Mouse (Mus musculus): ENCODE data around the gene Cpb2.
A peak's percentile ranks its signal among the peaks of the same experiment; 100 is the strongest.

DNA sequence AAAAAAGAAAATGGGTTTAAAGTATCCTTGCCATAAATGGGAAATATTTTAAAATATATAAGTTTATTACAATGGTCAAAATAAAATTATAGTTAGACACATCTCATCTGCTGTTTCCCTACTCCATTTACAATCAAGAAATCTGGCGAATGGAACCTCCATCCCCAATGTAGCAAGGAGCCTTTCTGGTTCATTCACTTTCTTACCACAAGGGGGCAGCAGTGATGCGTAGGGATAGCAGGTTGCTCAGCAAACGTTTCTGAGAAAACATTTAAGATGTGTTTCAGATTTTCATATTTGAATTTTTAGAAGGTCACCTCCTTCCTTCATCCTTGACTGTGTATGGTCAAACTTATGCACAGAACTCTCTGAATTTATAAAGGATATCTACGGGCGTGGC, 45.1 kb upstream of the Cpb2 start:
- TF ChIP-seq CTCF (IDR thresholded peaks at IDR 0.05; ENCODE audit: borderline replicate concordance, insufficient read depth, low read length) (peak; percentile 54; the same call in 1 of the 2 replicates), POLR2A (IDR thresholded peaks at IDR 0.05; ENCODE audit: low read depth, low read length) (no peak)
